Mouse (Mus musculus) stomach, embryonic 15.5 days (tissue): ENCODE data around the gene Naglu. TPM values are rescaled to one million over a fixed set of nuclear protein-coding genes. Genes with fewer than 3 reads are reported as not detected.

Source experiments
- ATAC-seq: fragments of 200-750 bp; cut with Nextera tagmentation; 2 replicates; pipeline ENCODE4 v1.8.0; 2017; ENCODE audit warnings: low read depth, moderate number of reproducible peaks, moderate TSS enrichment; ENCODE audit not compliant: insufficient read depth, low FRiP score
- H3K27ac ChIP-seq: fragments of 300-500 bp; sonication (generic); 2 replicates; pipeline ENCODE4 v1.5.1; 2015; ENCODE audit warnings: mild to moderate bottlenecking, inconsistent platforms
- H3K27me3 ChIP-seq: fragments of 300-500 bp; sonication (generic); replicated peaks from 2 replicates; pipeline ENCODE4 v1.6.1; 2015; ENCODE audit warnings: inconsistent platforms
- H3K36me3 ChIP-seq: fragments of 300-500 bp; sonication (generic); 2 replicates; pipeline ENCODE4 v1.6.1; 2015; ENCODE audit warnings: inconsistent platforms
- H3K4me1 ChIP-seq: fragments of 300-500 bp; sonication (generic); 2 replicates; pipeline ENCODE4 v1.6.1; 2015; ENCODE audit warnings: inconsistent platforms
- H3K4me2 ChIP-seq: fragments of 300-500 bp; sonication (generic); 2 replicates; pipeline ENCODE4 v1.6.1; 2015; ENCODE audit warnings: mild to moderate bottlenecking, inconsistent platforms
- H3K4me3 ChIP-seq: fragments of 300-500 bp; sonication (generic); replicated peaks from 2 replicates; pipeline ENCODE4 v1.5.1; 2015; ENCODE audit warnings: inconsistent platforms
- H3K9ac ChIP-seq: fragments of 300-500 bp; sonication (generic); 2 replicates; pipeline ENCODE4 v1.6.1; 2015; ENCODE audit warnings: inconsistent platforms
- H3K9me3 ChIP-seq: fragments of 300-500 bp; sonication (generic); 2 replicates; pipeline ENCODE4 v1.6.1; 2016; ENCODE audit warnings: inconsistent platforms
- WGBS: fragments of 180-500 bp; shearing (Covaris S2); methylation state at CpG from one replicate; pipeline ENCODE4 v1.1.7; 2015; 5-methylcytosine and 5-hydroxymethylcytosine counted together
- polyA plus RNA-seq: library from polyadenylated mRNA; unstranded; fragments of >200 nt; fragmentation: Nextera tagmentation; extraction: Ambion mirVana; gene quantifications from 2 replicates; pipeline ENCODE4 v1.2.1, GENCODE M21; 2015

Gene Naglu
- polyA plus RNA-seq, 1 experiment from 2014 or later = 17.0 TPM

DNA sequence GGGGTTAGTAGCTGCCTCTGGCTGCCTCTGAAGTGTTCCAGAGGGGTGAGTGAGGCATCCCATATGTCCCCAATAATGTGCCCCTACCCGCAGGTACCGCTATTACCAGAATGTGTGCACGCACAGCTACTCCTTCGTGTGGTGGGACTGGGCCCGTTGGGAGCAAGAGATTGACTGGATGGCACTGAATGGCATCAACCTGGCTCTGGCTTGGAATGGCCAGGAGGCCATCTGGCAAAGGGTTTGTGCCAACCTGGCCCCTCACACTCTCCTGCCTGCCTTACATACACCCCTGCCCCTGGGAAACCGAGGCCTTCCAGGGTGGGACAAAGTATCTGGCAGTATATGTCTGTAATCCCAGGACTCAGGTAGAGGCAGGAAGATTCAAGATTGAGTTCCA is 1.2 kb downstream of the Naglu start:
- Histone ChIP-seq H3K27ac (no peak overlapping the region), H3K9me3 (no peaks in the 10 kb centered on the region), H3K4me3 (0 out of 2 replicates have a peak overlapping the region, but pooled peaks have one; percentile 81), H3K27me3 (no peaks in the 10 kb centered on the region), H3K4me1 (peaks cover 21% of the 10 kb centered on the region), H3K4me2 (no peak overlapping the region), H3K9ac (no peak overlapping the region), H3K36me3 (no peaks in the 10 kb centered on the region; the same call in 1 of the 2 replicates)
- no peak for ATAC-seq
- WGBS = 72% methylated on average over 6 of the region's 6 CpGs

DNA sequence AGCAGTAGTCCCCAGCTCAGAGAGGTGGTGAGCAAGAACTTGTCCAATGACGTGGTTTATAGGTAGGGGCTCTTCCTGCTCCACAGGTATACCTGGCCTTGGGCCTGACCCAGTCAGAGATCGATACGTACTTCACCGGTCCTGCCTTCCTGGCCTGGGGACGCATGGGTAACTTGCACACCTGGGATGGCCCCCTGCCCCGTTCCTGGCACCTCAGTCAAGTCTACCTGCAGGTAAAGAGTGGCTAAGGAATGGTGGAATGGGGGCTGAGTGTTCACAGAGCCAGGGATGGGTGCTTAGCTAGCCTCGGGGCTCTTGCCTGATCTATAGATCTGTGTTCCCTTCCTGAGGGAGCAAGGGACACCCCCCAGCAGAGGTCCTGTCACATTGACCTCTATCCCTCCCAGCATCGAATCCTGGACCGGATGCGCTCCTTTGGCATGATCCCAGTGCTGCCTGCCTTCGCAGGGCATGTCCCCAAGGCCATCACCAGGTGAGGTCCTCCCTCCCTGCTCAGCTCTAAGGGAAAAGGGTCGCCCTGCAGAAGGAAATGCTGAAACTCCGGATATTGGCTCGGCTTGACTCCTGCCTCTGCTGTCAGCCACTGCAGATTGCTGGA is 2.1 kb downstream of the Naglu start:
- no peak for ATAC-seq
- H3K4me3 ChIP-seq = no peak overlapping the region
- H3K4me1 ChIP-seq = peaks cover 13% of the 10 kb centered on the region
- H3K4me2 ChIP-seq = no peak overlapping the region
- 73% methylated on average over 14 of the region's 14 CpGs for WGBS
- H3K27ac ChIP-seq = no peak overlapping the region
- H3K9ac ChIP-seq = no peak overlapping the region
- H3K36me3 ChIP-seq = no peaks in the 10 kb centered on the region; the same call in 1 of the 2 replicates
- H3K27me3 ChIP-seq = peaks cover 2% of the 10 kb centered on the region; the same call in 1 of the 2 replicates
- H3K9me3 ChIP-seq = no peaks in the 10 kb centered on the region

DNA sequence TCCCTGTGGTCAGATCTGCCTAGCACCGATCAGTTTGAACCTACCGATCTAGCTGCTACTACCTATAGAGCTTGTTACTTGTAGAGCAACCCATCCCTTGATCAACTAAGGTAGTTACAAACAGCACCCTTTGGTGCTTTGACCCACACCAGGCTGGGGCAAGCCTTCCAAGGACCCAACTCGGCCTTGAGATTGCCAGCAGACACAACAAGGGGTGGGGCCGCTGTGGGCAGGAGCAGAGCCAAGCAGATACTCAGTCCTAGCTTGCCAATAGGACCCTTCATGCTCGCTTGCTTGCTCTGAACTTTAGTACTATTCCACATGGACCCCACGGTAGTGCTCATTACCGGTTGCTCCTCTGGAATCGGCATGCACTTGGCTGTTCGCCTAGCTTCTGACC is 8.3 kb downstream of the Naglu start, which contains the start of gene Hsd17b1:
Gene Hsd17b1 (plus strand): TSS at position 291 of the 400 bp plus-strand sequence.
- H3K27me3 ChIP-seq = peaks cover 43% of the 10 kb centered on the region
- no peaks in the 10 kb centered on the region for H3K9me3 ChIP-seq
- peaks cover 17% of the 10 kb centered on the region for H3K4me1 ChIP-seq
- peak within 1 kb of the TSS; percentile 17; the same call in 1 of the 2 replicates for H3K4me3 ChIP-seq
- H3K36me3 ChIP-seq = no peaks in the 10 kb centered on the region
- 77% methylated on average over 9 of the region's 9 CpGs for WGBS
- no peak within 1 kb of the TSS for H3K9ac ChIP-seq
- H3K4me2 ChIP-seq = no peak within 1 kb of the TSS
- ATAC-seq = no peak
- no peak within 1 kb of the TSS for H3K27ac ChIP-seq

DNA sequence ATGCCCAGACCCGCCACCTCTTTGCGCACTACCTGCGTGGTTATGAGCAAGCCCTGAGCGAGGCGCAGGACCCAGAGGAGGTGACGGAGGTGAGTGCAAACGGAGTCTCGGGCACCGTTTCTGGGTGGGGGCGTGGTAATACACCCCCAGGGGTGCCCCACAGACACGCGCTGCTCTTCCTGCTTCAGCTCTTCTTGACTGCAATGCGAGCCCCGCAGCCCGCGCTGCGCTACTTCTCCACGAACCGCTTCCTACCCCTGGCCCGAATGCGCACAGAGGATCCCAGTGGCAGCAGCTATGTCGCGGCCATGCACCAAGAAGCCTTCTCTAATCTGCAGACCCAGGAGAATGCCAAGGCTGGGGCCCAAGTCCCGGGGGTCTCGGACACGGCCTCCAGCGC is 9.9 kb downstream of the Naglu start:
- Histone ChIP-seq H3K4me2 (peak overlapping the region; percentile 37), H3K36me3 (no peaks in the 10 kb centered on the region), H3K4me3 (peak overlapping the region; percentile 17), H3K9ac (no peak overlapping the region), H3K27me3 (peaks cover 43% of the 10 kb centered on the region), H3K9me3 (no peaks in the 10 kb centered on the region), H3K4me1 (peaks cover 23% of the 10 kb centered on the region), H3K27ac (no peak overlapping the region)
- 4% methylated on average over 27 of the region's 27 CpGs for WGBS
- no peak for ATAC-seq

DNA sequence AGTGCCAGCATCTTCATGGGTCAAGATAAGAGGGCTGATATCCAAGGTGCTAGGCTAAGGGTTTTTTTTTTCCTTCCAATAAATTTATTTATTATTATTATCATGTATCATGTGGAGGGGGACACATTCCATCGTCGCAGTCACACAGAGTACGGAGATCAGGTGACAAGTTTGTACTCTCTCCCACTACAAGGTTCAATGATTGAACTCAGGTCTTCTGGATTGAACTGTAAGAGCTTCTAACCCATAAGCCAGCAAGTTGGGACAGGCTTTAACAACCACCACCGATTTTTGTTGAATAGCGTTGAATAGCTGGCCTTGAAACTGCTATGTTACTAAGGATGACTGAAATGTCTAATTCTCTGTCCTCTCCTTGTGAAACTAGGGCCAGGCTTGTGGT is 10.6 kb downstream of the Naglu start:
- no peak for ATAC-seq
- no peak overlapping the region for H3K4me3 ChIP-seq
- H3K9me3 ChIP-seq = no peaks in the 10 kb centered on the region
- no peak overlapping the region for H3K9ac ChIP-seq
- H3K27me3 ChIP-seq = peaks cover 43% of the 10 kb centered on the region
- no peaks in the 10 kb centered on the region for H3K36me3 ChIP-seq
- H3K27ac ChIP-seq = no peak overlapping the region
- peaks cover 23% of the 10 kb centered on the region for H3K4me1 ChIP-seq
- 68% methylated on average over 5 of the region's 5 CpGs for WGBS
- H3K4me2 ChIP-seq = no peak overlapping the region

DNA sequence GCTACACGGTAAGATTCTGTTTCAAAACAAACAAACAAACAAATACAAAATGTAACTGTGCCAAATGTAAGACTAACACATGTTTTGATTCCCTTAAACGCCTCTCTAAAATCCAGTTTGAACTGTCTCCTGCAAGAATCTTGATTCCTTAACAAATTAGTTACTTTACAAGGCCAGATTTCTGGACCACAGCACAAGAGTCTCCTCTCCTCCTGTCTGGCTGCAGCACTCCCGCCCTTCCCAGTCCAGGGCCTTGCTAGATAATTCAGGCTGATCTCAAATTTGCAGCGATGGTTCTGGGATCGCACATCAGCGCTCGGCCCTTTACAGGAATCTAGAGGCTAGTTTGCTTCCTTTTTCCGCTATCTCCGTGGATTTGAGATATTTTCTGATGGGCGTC is 11.8 kb downstream of the Naglu start:
- Histone ChIP-seq H3K4me2 (peak overlapping the region; percentile 84), H3K4me3 (peak overlapping the region; percentile 88), H3K36me3 (no peaks in the 10 kb centered on the region), H3K27me3 (peaks cover 43% of the 10 kb centered on the region), H3K27ac (peak overlapping the region; percentile 92), H3K9me3 (no peaks in the 10 kb centered on the region), H3K4me1 (peaks cover 36% of the 10 kb centered on the region), H3K9ac (peak overlapping the region; percentile 37; the same call in 1 of the 2 replicates)
- ATAC-seq = no peak
- WGBS = 6% methylated on average over 10 of the region's 10 CpGs

DNA sequence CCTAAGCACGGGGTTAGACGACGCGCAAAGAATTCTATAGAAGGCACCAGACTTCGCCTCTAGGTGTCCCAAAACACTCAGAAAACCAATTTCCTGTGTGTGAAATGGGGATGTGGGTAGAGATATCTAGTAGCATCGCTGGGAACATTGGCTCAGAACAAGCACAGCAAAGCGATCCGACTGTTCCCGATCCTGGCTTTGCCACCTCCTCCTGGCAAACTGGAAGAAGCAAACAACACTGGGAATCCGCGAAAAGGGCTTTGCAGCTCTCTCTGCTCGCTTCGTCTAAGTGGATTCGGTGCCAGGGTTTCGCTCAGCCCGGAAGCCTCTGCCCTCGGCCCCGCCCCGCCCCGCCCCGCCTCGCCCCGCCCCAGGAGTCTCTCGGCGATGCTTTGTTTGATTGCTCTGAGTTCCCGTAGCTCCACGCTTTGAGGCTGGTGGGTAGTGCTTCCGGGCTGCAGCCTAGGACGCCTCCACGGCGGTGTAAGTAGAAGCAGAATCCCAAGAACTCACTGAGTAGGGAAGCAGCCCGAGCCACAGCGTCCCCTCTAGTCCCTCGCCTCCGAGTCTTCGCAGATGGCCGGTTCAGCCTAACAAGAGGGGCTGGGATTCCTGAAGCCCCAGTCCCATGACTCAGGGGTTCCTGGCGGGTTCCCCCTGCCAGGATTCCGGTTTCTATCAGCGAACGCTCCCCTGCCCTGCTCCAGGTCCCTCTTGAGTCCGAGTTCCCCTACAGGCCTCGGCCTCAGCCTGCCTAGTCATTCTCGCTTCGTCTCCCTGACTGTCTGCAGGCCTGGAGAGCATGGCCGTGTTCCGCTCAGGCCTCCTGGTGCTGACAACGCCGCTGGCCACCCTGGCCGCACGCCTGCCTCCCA is 12.6 kb downstream of the Naglu start, which contains the start of gene Coasy:
Gene Coasy (plus strand): TSS at position 358 of the 875 bp plus-strand sequence.
- peak within 1 kb of the TSS; percentile 88 for H3K4me3 ChIP-seq
- H3K9ac ChIP-seq = peak within 1 kb of the TSS; percentile 89
- H3K36me3 ChIP-seq = no peaks in the 10 kb centered on the region
- ATAC-seq = peak; percentile 84
- WGBS = 0% methylated on average over 51 of the region's 51 CpGs
- peaks cover 36% of the 10 kb centered on the region for H3K27me3 ChIP-seq
- H3K4me1 ChIP-seq = peaks cover 39% of the 10 kb centered on the region
- peak within 1 kb of the TSS; percentile 84 for H3K4me2 ChIP-seq
- no peaks in the 10 kb centered on the region for H3K9me3 ChIP-seq
- peak within 1 kb of the TSS; percentile 92 for H3K27ac ChIP-seq

DNA sequence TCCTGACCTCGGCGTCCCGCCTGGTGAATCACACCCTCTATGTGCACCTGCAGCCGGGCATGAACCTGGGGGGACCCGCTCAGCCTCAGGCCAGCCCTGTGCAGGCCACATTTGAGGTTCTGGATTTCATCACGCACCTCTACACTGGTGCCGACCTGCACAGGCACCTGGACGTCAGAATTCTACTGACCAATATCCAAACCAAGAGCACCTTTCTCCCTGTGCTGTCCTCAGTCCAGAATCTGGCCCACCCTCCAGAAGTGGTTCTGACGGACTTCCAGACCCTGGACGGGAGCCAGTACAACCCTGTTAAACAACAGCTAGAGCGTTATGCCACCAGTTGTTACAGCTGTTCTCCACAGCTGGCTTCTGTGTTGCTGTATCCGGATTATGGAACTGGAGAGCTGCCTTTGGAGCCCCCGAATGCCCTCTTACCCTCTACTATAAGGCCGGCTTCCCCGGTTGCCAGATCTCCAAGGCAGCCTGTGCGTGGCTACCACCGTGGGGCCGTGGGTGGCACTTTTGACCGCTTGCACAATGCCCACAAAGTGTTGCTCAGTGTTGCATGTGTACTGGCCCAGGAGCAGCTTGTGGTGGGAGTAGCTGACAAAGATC is 13.4 kb downstream of the Naglu start:
- Histone ChIP-seq H3K36me3 (no peaks in the 10 kb centered on the region), H3K9me3 (no peaks in the 10 kb centered on the region), H3K4me1 (peaks cover 47% of the 10 kb centered on the region), H3K9ac (peak overlapping the region; percentile 89), H3K4me3 (peak overlapping the region; percentile 88), H3K27me3 (peaks cover 29% of the 10 kb centered on the region), H3K4me2 (peak overlapping the region; percentile 84), H3K27ac (peak overlapping the region; percentile 92)
- WGBS = 31% methylated on average over 19 of the region's 19 CpGs
- ATAC-seq = 0 out of 2 replicates have a peak, but pooled peaks have one; percentile 2

DNA sequence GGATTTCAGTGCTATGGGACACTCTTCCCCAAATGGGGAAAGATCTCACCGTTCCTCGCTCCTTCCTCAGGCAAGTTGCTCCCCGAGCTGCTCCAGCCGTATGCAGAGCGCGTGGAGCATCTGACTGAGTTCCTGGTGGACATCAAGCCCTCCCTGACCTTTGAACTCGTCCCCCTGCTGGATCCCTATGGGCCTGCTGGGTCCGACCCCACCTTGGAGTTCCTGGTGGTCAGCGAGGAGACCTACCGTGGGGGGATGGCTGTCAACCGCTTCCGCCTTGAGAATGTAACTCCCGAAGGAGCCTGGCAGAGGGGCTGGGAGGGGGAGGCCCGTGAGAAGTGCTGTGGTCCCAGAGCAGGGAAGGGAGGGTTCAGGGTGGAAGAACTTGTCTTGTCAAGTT is 14.4 kb downstream of the Naglu start:
- H3K9me3 ChIP-seq = no peaks in the 10 kb centered on the region
- peaks cover 50% of the 10 kb centered on the region for H3K4me1 ChIP-seq
- no peak overlapping the region for H3K9ac ChIP-seq
- peaks cover 3% of the 10 kb centered on the region; the same call in 1 of the 2 replicates for H3K36me3 ChIP-seq
- 83% methylated on average over 14 of the region's 14 CpGs for WGBS
- no peak overlapping the region for H3K27ac ChIP-seq
- H3K4me3 ChIP-seq = no peak overlapping the region
- no peak for ATAC-seq
- no peak overlapping the region for H3K4me2 ChIP-seq
- H3K27me3 ChIP-seq = peaks cover 18% of the 10 kb centered on the region

DNA sequence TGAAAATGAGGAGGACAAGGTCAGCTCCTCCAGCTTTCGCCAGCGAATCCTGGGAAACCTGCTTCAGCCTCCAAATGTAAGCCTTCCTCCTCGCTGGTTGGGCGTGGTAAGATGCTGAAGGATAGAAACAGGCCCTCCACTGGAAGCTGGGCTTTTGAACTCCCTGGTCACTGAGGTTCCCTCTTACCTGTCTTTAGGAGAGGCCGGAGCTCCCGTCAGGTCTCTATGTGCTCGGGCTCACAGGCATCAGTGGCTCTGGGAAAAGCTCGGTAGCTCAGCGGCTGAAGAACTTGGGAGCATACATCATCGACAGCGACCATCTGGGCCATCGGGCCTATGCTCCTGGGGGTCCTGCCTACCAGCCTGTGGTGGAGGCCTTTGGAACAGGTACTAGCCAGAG is 15.0 kb downstream of the Naglu start:
- H3K27me3 ChIP-seq = peaks cover 12% of the 10 kb centered on the region
- ATAC-seq = no peak
- H3K9me3 ChIP-seq = no peaks in the 10 kb centered on the region
- H3K36me3 ChIP-seq = peaks cover 4% of the 10 kb centered on the region
- H3K27ac ChIP-seq = no peak overlapping the region
- WGBS = 90% methylated on average over 12 of the region's 12 CpGs
- H3K4me2 ChIP-seq = no peak overlapping the region
- no peak overlapping the region for H3K4me3 ChIP-seq
- H3K4me1 ChIP-seq = peaks cover 45% of the 10 kb centered on the region
- no peak overlapping the region for H3K9ac ChIP-seq

DNA sequence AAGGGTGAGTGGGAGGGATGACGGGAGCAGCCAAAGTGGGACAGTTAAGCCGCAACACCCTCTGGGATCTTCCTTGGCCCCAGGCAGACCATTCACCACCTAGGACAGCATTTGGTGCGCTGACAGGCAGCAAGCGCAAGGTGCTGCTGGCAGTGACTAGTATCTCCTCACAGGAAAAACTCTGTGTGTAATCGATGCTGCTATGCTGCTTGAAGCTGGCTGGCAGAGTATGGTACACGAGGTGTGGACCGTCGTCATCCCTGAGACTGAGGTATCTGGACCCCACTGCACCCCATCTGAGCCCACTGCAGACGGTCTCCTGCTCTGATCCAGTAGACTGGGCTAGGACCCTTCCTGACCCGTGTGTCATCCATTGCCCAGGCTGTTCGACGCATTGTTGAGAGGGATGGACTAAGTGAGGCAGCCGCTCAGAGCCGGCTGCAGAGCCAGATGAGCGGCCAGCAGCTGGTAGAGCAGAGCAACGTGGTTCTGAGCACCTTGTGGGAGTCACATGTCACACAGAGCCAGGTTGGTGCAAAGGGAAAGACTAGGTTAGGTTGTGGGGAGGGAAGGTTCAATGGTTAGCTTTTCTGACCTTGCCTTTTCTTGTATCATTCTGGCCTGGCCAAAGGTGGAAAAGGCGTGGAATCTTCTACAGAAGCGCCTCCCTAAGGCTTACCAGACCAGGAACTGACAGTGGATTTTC is 16.0 kb downstream of the Naglu start:
- H3K9ac ChIP-seq = no peak overlapping the region; the same call in 1 of the 2 replicates
- H3K27me3 ChIP-seq = peaks cover 4% of the 10 kb centered on the region; the same call in 1 of the 2 replicates
- peaks cover 44% of the 10 kb centered on the region for H3K4me1 ChIP-seq
- 90% methylated on average over 18 of the region's 18 CpGs for WGBS
- peak overlapping the region; percentile 87 for H3K27ac ChIP-seq
- H3K9me3 ChIP-seq = no peaks in the 10 kb centered on the region
- H3K4me2 ChIP-seq = no peak overlapping the region
- H3K4me3 ChIP-seq = no peak overlapping the region
- ATAC-seq = no peak
- H3K36me3 ChIP-seq = peaks cover 4% of the 10 kb centered on the region
